Mouse (Mus musculus) Muller cell, postnatal 12 days (primary cell): Measurements from ENCODE around the gene Smco2.

ENCODE experiments used
- DNase-seq: peaks from one replicate; pipeline ENCODE4 v3.0.0-alpha.2; 2015; ENCODE audit errors: inconsistent ontology term

Smco2 gene

DNA sequence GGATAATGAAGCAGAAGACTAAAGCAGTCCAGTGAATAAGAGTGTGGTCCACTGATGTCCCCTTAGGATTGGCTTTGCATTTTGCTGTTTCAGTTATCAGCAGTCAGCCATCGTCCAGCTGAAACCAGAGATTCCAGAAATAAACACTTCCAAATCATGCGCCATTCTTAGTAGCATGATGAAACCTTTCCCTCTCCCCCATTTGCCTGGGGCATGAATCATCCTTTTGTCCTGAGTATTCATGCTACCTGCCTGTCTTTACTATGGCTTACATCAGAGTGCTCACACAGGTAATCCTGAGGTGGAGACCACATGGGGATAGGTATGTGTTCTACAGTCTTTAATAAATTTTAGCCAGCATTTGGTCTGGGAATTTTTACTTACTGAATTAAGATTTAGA is 49.7 kb downstream of the Smco2 start:
- no peak for DNase-seq

DNA sequence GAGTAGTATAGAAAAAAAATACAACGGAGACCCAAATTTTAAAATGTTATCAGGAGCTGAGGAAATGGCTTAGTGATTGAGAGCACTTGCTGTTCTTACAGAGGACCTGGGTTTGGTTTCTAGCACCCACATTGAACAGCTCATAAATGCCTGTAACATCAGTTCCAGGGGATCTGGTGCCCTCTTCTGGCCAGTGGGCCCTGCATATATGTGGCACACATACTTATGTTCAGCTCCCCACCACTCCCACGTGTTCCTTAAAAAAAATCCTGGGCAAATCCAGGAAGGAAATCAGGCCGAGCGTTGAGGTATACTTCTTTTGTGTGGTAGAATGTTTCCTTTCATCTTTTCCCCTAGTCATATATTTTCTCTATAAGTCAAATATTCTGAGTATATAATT is 52.0 kb downstream of the Smco2 start:
- DNase-seq, result no peak

- no peak for DNase-seq
Measured at GRCm38 (mm10) chr6:146903632-146904031, 53.7 kb downstream of the Smco2 start.

DNA sequence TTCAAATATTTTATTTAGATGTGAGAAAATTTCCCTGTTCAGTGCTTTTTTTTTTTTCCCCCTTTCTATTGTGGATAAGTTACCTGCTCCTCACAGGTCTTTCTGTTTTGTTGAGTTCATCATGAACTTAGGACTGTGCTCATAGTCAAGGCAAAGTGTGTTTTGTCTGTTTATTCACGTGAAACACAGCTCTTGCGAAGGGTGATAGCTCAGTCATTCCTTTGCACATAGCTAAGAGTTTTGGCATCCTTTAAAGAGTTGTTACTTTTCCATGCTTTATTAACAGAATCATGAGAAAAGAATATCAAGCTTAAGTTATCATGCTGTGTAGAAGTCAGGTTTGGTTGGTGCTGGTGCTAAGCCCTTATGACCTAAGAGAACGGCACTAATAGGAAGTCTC is 54.8 kb downstream of the Smco2 start:
- no peak for DNase-seq

- DNase-seq, result no peak
Measured at GRCm38 (mm10) chr6:146906000-146906786, 56.3 kb downstream of the Smco2 start.

- DNase-seq, result no peak
Measured at GRCm38 (mm10) chr6:146907061-146907794, 57.3 kb downstream of the Smco2 start.

DNA sequence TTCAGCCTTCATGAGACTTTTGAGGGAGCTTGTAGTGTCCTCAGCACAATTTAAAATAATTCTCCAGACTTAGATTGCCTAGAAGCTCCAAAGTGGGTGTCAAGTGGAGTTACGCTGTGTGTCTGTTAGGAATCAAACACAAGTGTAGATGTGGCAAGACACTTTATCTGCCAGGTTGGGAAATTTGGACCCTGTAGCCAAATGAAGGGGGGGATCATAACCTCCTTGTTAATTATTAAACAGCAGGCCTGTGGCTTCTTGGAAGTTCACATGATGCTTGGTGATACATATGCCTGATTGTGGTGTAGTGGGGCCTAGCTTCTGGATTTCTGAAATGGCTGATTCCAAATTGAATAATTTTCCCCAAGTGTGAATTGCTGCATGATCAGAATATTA is 57.9 kb downstream of the Smco2 start:
- DNase-seq, result no peak

GRCm38 (mm10) chr6:146908801-146909200 is 58.9 kb downstream of the Smco2 start:
- peak; percentile 87 for DNase-seq

DNA sequence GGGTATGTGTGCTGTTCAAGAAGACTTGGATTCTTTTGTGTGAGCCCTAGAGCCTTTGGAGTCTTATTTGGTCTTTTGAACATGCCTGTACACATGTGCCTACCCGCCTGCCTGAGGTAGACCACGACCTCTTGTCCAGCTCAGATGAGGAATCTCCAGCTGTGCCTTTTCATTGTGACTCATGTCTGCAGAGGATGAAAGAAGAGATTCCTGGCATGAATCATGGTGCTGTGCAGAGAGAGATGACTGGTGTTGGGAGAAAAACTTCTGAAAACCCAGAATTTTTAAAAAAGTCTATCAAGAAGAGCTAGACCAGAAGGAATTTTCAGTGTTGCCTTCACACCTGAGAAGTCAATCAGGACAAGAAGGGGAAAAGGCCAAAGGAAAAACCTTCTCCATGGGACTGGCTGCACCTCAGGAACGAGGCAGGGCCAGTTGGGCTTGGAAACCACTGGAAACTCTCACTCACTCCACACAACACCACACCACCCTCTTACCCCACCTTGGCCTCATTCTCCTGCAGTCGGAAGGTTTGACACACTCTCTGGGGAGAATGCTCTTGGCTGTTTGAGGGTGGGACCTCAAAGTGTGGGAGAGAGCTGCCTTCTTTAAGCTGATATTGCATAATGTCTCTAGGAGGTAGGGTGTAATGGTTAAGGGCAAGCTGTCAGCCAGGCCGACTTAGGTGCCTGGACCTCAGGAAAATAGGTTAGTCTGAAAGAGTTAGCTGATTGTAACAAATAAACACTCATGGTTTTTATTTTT is 60.0 kb downstream of the Smco2 start:
- peak; percentile 85 for DNase-seq

DNA sequence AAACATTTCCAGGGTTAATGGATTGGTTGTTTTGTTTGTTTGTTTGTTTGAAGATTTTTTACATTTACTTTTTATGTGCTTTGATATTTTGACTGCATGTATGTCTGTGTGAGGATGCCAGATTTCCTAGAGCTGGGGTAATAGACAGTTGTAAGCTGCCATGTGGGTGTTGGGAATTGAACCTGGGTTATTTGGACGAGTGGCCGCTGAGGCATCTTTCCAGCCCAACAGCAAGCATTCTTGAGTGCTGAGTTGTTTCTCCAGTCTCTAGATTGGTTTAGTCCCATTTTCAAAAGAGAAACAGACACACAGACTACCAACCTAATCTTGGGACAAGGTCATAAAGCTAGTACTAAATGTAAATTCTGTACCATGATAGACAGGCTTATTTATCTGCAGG is 60.9 kb downstream of the Smco2 start:
- DNase-seq, result peak; percentile 42

- no peak for DNase-seq
Measured at GRCm38 (mm10) chr6:146912835-146913488, 63.1 kb downstream of the Smco2 start.

GRCm38 (mm10) chr6:146913489-146914198 is 63.7 kb downstream of the Smco2 start:
- no peak for DNase-seq

DNA sequence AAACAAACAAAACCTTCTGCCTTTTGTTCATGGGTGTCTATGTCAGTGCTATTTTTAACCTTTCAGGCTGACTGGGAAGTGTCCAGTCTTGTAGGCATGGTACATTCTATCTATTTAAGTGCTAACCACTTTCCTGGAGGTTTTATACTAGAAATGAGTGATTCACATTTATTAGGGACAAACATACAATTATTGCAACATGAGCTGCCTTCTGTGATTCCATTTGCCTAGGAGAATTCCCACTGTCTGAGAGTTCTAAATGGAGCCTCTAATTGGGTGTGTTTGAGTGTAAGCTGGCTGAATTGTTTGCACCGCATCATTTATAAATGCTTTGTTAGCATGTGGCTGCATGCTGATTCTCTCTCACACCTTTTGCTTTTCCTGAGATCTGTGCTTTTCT is 65.9 kb downstream of the Smco2 start:
- DNase-seq, result peak; percentile 32

- DNase-seq, result no peak
Measured at GRCm38 (mm10) chr6:146917396-146917795, 67.5 kb downstream of the Smco2 start.

- no peak for DNase-seq
Measured at GRCm38 (mm10) chr6:146918341-146918740, 68.4 kb downstream of the Smco2 start.
